Mouse (Mus musculus) intestine, postnatal 0 days (tissue): Measurements from ENCODE around the gene Agrp. TPM values are rescaled to one million over a fixed set of nuclear protein-coding genes. Genes with fewer than 3 reads are reported as not detected.

Experiments
- ATAC-seq: fragments of 200-750 bp; cut with Nextera tagmentation; 2 replicates; pipeline ENCODE4 v1.8.0; 2017; ENCODE audit warnings: mild to moderate bottlenecking, moderate TSS enrichment, moderate library complexity
- H3K27ac ChIP-seq: fragments of 300-500 bp; sonication (generic); 2 replicates; pipeline ENCODE4 v1.5.1; 2014; ENCODE audit warnings: mild to moderate bottlenecking, low read depth, low read length, moderate library complexity
- H3K27me3 ChIP-seq: fragments of 300-500 bp; sonication (generic); replicated peaks from 2 replicates; pipeline ENCODE4 v1.6.1; 2014; ENCODE audit warnings: low read length, mixed read lengths; ENCODE audit not compliant: control insufficient read depth, insufficient read depth
- H3K36me3 ChIP-seq: fragments of 300-500 bp; sonication (generic); 2 replicates; pipeline ENCODE4 v1.6.1; 2014; ENCODE audit warnings: mild to moderate bottlenecking, moderate library complexity; ENCODE audit not compliant: control insufficient read depth, insufficient read depth
- H3K4me1 ChIP-seq: fragments of 300-500 bp; sonication (generic); replicated peaks from 2 replicates; pipeline ENCODE4 v1.6.1; 2014; ENCODE audit warnings: antibody characterized with exemption, low read length, mixed read lengths; ENCODE audit not compliant: control insufficient read depth, insufficient read depth
- H3K4me2 ChIP-seq: fragments of 300-500 bp; sonication (generic); replicated peaks from 2 replicates; pipeline ENCODE4 v1.6.1; 2014; ENCODE audit warnings: low read depth, mild to moderate bottlenecking, moderate library complexity
- H3K4me3 ChIP-seq: fragments of 300-500 bp; sonication (generic); 2 replicates; pipeline ENCODE4 v1.5.1; 2014; ENCODE audit warnings: low read depth, low read length
- H3K9ac ChIP-seq: fragments of 300-500 bp; sonication (generic); 2 replicates; pipeline ENCODE4 v1.6.1; 2014; ENCODE audit warnings: mild to moderate bottlenecking, low read depth, low read length
- H3K9me3 ChIP-seq: fragments of 300-500 bp; sonication (generic); 2 replicates; pipeline ENCODE4 v1.6.1; 2016; ENCODE audit warnings: mixed run types; ENCODE audit not compliant: control insufficient read depth
- CTCF ChIP-seq: sonication (generic); IDR thresholded peaks from 2 replicates; pipeline ENCODE4 v1.5.1; 2016; ENCODE audit warnings: low read depth, mild to moderate bottlenecking, control low read depth, antibody characterized with exemption, moderate library complexity
- WGBS: fragments of 180-500 bp; shearing (Covaris S2); extraction: QIAGEN DNeasy Blood & Tissue Kit; methylation state at CpG from one replicate; pipeline ENCODE4 v1.1.7; 2014; 5-methylcytosine and 5-hydroxymethylcytosine counted together
- polyA plus RNA-seq: library from polyadenylated mRNA; unstranded; fragments of >200 nt; fragmentation: Nextera tagmentation; extraction: Ambion mirVana; gene quantifications from 2 replicates; pipeline ENCODE4 v1.2.1, GENCODE M21; 2015

Gene Agrp
- polyA plus RNA-seq, 1 experiment from 2014 or later, result 0.43 TPM

DNA sequence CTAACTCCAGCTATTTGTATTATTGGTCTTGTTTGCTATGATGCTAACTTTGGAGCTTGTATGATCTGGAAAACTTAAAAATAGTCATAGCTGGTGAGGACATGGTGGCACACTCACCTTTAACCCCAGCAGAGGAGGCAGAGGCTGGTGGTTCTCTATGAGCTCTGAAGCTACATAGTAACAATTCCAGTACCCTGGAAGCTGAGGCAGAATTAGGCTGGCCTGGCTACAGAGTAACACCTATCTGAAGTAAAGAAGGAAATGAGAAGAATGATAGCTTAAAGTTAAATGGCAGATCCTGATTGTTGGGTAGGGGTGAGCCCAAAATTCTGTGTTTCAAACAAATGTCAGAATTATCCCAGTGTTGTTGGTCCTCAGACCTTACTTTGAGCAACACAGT, 20.4 kb upstream of the Agrp start:
- Histone ChIP-seq H3K4me3 (no peak overlapping the region), H3K27me3 (no peaks in the 10 kb centered on the region), H3K27ac (no peak overlapping the region)

GRCm38 (mm10) chr8:105648929-105649328, 11.7 kb upstream of the Agrp start:
- H3K4me2 ChIP-seq, result no peak overlapping the region
- no peak for ATAC-seq
- WGBS, result 96% methylated on average over 1 of the region's 1 CpGs

More for the DNA sequence above, 20.4 kb upstream of the Agrp start:
- Histone ChIP-seq H3K36me3 (peaks cover 17% of the 10 kb centered on the region; the same call in 1 of the 2 replicates), H3K4me1 (no peaks in the 10 kb centered on the region), H3K4me2 (no peak overlapping the region), H3K9ac (no peak overlapping the region), H3K9me3 (no peaks in the 10 kb centered on the region)
- ATAC-seq, result no peak
- no peak for TF ChIP-seq CTCF

DNA sequence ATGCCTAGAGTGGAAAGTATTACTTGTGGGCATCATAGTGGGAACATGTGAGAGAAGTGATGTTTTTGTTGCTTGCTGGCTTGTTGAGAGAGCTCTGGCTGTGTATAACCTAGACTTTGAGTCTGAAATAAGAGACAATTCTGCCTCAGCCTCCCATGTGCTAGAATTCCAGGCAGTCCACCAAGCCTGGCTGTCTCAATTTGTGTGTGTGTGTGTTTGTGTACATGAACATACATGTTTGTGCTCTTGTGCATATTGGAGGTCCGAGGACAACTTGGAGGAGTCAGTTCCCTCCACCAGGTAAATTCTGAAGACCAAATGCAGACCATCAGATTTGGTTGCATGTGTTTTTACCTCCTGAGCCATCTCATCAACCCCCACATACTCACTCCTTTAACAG, 8.0 kb upstream of the Agrp start:
- no peaks in the 10 kb centered on the region for H3K9me3 ChIP-seq
- 90% methylated on average over 1 of the region's 1 CpGs for WGBS
- H3K36me3 ChIP-seq, result peaks cover 22% of the 10 kb centered on the region
- H3K27ac ChIP-seq, result no peak overlapping the region
- ATAC-seq, result no peak
- TF ChIP-seq CTCF, result no peak
- no peak overlapping the region for H3K4me3 ChIP-seq
- H3K9ac ChIP-seq, result no peak overlapping the region
- no peaks in the 10 kb centered on the region for H3K27me3 ChIP-seq
- no peaks in the 10 kb centered on the region for H3K4me1 ChIP-seq
- no peak overlapping the region for H3K4me2 ChIP-seq

More at GRCm38 (mm10) chr8:105648929-105649328, 11.7 kb upstream of the Agrp start:
- peaks cover 28% of the 10 kb centered on the region; the same call in 1 of the 2 replicates for H3K36me3 ChIP-seq
- H3K9ac ChIP-seq, result no peak overlapping the region
- no peak overlapping the region for H3K4me3 ChIP-seq
- TF ChIP-seq CTCF, result no peak
- H3K27ac ChIP-seq, result no peak overlapping the region
- H3K27me3 ChIP-seq, result no peaks in the 10 kb centered on the region
- no peaks in the 10 kb centered on the region for H3K9me3 ChIP-seq
- H3K4me1 ChIP-seq, result 0 out of 2 replicates have a peak, but pooled peaks cover 3% of the 10 kb centered on the region

DNA sequence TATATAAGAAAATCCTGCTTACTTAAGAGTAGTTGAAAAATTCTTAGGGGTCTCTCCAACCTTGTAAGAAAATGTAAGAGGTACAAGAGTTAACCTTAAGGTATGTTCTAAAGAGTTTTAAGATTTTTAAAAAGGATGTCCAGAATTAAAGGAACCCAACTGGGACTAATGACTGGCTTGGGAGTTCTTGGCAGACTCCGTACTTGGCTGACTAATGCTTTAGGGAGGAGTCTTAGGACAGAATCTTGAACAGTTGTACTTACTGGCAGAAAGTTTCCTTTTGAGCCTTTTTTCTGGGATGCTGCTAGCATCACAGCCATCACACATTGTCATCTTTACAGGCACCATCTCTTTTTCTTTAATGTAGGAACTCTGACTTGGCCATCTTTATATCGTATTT, 3.3 kb upstream of the Agrp start:
- Histone ChIP-seq H3K27me3 (no peaks in the 10 kb centered on the region), H3K9ac (no peak overlapping the region), H3K36me3 (peaks cover 12% of the 10 kb centered on the region), H3K4me1 (no peaks in the 10 kb centered on the region), H3K9me3 (no peaks in the 10 kb centered on the region), H3K27ac (no peak overlapping the region), H3K4me3 (no peak overlapping the region), H3K4me2 (no peak overlapping the region)
- TF ChIP-seq CTCF, result no peak
- no peak for ATAC-seq
- 65% methylated on average over 2 of the region's 2 CpGs for WGBS

DNA sequence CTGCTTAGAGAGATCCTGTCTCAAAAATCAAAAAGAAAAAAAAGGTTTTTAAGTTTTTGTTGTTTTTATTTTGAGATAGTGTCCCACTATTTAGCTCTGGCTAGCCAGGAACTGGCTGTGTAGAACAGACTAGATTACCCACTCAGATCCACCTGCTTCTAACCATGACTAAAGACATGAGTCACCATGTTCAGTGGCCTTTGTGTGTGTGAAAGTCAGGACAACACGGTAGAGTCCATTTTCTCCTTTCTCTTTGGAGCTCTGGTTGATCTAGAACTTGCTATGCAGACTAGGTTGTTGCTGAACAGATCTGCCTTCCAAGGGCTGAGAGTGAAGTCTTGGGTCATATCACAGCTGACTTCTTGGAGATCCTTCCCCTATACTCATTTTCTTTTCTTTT, 2.6 kb upstream of the Agrp start:
- Histone ChIP-seq H3K9me3 (no peaks in the 10 kb centered on the region), H3K27ac (no peak overlapping the region), H3K4me1 (no peaks in the 10 kb centered on the region), H3K27me3 (no peaks in the 10 kb centered on the region), H3K4me3 (no peak overlapping the region), H3K9ac (no peak overlapping the region), H3K36me3 (peaks cover 12% of the 10 kb centered on the region), H3K4me2 (no peak overlapping the region)
- TF ChIP-seq CTCF, result no peak
- 71% methylated on average over 1 of the region's 1 CpGs for WGBS
- ATAC-seq, result no peak

DNA sequence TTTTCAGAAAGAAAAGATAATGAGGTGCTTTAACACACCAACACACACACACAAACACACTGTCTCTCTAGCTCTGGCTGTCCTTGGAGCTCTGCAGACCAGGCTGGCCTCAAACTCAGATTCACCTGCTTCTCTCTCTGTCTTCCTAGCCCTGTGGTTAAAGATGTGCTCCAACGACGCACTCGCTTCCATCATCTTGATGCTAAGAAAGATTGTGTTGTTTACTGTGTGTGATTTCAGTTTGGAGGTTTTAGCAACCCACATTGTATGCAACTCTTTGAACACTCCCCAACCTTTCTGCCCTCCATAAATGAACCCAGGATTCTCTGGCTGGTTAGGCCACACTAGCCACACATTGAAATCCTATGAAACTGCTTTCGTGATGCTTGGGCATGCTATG, 1.3 kb upstream of the Agrp start:
- no peak for TF ChIP-seq CTCF
- Histone ChIP-seq H3K4me3 (no peak overlapping the region), H3K27ac (no peak overlapping the region), H3K27me3 (no peaks in the 10 kb centered on the region), H3K4me1 (no peaks in the 10 kb centered on the region), H3K36me3 (peaks cover 1% of the 10 kb centered on the region; the same call in 1 of the 2 replicates), H3K9me3 (no peaks in the 10 kb centered on the region), H3K4me2 (peak overlapping the region; percentile 95; the same call in 1 of the 2 replicates), H3K9ac (no peak overlapping the region)
- no peak for ATAC-seq
- WGBS, result 77% methylated on average over 4 of the region's 4 CpGs

DNA sequence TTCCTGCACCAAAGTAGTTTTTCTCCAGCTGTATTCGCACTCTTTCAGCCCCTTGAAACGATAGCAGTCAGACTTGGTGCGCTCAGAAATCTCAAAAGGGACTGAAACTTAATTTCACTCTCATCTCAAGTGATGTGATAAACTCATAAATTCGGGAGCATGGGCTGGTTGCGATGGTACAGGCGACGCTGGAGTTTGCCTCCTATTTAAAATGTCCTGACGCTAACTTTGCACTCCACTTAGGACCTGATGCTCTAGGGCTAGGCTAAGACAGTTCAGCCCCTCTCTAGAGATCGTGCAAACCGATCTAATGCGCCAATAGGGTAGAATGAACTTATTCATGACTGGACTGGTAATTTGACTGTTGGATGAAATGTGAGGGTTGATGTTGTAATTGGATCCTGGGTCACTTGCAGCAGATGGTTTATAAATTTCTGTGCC, 428 bp upstream of the Agrp start:
- Histone ChIP-seq H3K4me1 (no peaks in the 10 kb centered on the region), H3K27ac (peak overlapping the region; percentile 100), H3K9ac (peak overlapping the region; percentile 96), H3K4me3 (peak overlapping the region; percentile 91), H3K4me2 (peak overlapping the region; percentile 95), H3K27me3 (no peaks in the 10 kb centered on the region), H3K36me3 (no peaks in the 10 kb centered on the region), H3K9me3 (no peaks in the 10 kb centered on the region)
- no peak for TF ChIP-seq CTCF
- WGBS, result under 1% methylated on average over 11 of the region's 11 CpGs
- ATAC-seq, result no peak
